Mouse (Mus musculus) left cerebral cortex, postnatal 25 days (tissue): Measurements from ENCODE around the gene Mapkapk3. TPM values are rescaled to one million over a fixed set of nuclear protein-coding genes. Genes with fewer than 3 reads are reported as not detected.
A peak's percentile ranks its signal among the peaks of the same experiment; 100 is the strongest.

Source experiments
- DNase-seq, 2 experiments: peaks; one replicate each; pipeline ENCODE4 v3.0.0; 2022; ENCODE audit warnings: low spot score in 2 of 2, mixed read lengths in 1 of 2
- intact Hi-C: fragments of 180-260 bp; cut with DNase I; formaldehyde crosslinking; loops from one replicate; pipeline ENCODE4 v1.15.1; 2025
- microRNA-seq, 2 experiments: library from miRNA; unstranded; fragments of <30 nt; microRNA quantifications; one replicate each; pipeline ENCODE4 v1.2.0; 2022
- total RNA-seq, 2 experiments: library from RNA; stranded (reverse); gene quantifications; 2 replicates each; pipeline ENCODE4 v1.2.3; 2021

Gene Mapkapk3
- total RNA-seq, 2 experiments from 2014 or later = 2.2 to 4.5 TPM

DNA sequence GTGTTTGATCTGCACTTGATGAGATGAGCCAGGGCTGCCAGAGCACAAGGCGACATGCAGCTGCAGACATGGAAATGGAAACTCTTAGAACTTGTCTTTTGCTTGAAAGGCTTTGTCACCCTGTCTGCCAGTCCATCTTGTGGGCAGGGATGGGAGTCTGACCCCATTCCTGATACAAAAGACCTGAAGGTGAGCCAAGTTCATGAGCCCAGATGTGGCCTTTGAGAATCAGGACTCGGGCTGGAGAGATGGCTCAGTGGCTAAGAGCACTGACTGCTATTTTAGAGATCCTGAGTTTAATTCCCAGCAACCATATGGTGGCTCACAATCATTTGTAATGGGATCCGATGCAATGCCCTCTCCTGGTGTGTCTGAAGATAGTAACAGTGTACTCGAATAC is 44.4 kb downstream of the Mapkapk3 start:
- DNase-seq = no peak
- intact Hi-C loops = no loop called here

DNA sequence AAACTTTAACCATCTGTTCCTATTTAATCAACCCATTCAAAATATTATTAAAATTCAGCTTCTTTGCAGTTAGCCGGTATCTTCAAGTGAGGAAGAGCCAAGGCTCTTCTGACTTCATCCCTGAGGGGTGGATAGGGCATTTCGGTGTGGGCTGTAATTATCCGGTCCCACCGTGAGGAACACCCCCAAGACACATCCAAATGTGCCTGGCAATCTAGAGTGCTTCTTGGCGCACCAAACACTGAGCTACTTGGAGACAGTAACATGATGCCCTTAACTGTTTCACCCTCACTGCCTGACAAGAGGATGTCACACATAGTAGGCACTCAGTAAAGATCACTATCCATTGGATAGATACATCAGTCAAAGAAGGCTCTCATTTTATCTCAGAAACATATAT is 53.5 kb downstream of the Mapkapk3 start:
- no peak for DNase-seq
- intact Hi-C loops = no loop called here

- peak in 1 of 2 experiments; percentile 85 for DNase-seq
- intact Hi-C loops = no loop called here
Observed at GRCm38 (mm10) chr9:107235261-107235660, 54.4 kb downstream of the Mapkapk3 start.

GRCm38 (mm10) chr9:107232140-107232539 is 57.5 kb downstream of the Mapkapk3 start:
- peak in 1 of 2 experiments; percentile 4 for DNase-seq
- intact Hi-C loops = loop anchor here (5.0 kb wide), 1 partner anchor 230 kb away; no protein-coding TSS in a partner anchor

DNA sequence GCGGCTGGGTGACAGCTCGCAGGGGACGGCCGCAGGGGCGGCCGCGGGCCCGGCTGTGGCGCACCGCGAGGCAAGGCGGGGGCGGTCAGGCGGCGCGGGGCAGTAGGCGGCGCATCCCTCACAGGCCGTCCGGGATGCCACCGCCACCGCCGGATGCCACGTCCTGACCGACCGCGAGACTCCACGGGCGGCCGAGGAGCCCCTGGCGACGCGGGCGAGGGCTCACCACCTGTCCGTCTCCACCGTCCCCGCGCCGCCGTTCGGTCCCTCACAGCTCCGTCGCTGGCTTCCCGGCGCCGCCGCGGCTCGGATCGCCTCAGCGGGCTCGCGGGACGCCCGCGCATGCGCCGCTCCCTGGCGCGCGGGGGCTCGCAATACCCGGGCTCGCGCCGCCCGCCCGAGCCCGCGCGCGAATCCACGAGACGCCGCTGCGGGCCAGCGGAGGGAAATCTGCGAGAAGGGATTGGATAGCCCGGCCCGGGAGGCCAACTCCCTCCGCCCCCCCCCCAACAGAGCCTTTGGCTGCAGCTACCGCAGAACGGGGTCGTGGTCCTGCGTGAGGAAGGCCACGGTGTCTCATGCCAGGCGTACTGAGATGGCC is 58.0 kb downstream of the Mapkapk3 start, which contains the start of gene Dock3:
Gene Dock3, minus strand, starts transcription at position 371 of the 601 bp plus-strand sequence.
- intact Hi-C loops = loop anchor here (2.0 to 5.0 kb wide), 2 partner anchors 27 to 229 kb away; no protein-coding TSS in a partner anchor
- peak; percentile 84 to 87 for DNase-seq

DNA sequence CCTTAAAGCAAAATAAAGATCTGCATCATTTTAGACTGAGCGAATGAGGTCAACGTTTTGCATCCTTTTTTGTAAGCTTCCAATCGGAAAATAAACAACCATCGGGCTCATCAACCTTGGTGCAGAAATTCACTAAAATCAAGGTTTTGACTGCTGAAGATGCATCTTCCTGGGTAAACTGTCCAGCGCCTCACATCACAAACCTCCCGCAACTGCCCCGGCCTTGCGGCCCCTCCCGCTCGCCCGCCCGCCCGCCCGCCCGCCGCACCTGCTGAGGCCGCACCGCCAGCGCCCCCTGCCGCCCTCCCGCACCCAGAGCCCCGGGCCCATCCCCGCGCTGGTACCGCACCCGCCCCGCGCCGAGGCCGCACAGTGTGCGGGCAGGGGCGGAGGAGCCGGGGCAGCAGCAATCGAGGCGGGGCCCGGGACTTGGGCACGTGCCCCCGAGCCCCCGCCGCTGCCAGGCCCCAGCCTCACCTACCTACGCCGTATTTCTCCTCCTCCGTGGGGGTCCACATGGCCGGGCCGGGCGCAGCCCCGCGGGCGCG is 58.6 kb downstream of the Mapkapk3 start:
- DNase-seq = peak in 1 of 2 experiments; percentile 70
- intact Hi-C loops = loop anchor here (2.0 to 5.0 kb wide), 2 partner anchors 28 to 229 kb away; no protein-coding TSS in a partner anchor

- intact Hi-C loops = no loop called here
- no peak for DNase-seq
Observed at GRCm38 (mm10) chr9:107224597-107224996, 65.1 kb downstream of the Mapkapk3 start.

Small RNAs within 50 kb of the gene (microRNA-seq; reads per million reads assigned to microRNA genes)
- gene Gm22238 = 0 to 0.34 reads per million in 2 experiments

Other genes with a start within 250 kb of the Mapkapk3 start
- gene Dock3, start 58.0 kb downstream of the Mapkapk3 start, total RNA-seq = 100 to 1,000 TPM; 188 to 213 TPM
- 1 to 10 TPM; 5.8 to 9.4 TPM for gene Cish, start 6.1 kb upstream of the Mapkapk3 start, total RNA-seq
- 10 to 100 TPM; 17.2 to 18.2 TPM for gene Hemk1, start 48.5 kb upstream of the Mapkapk3 start, total RNA-seq
- 1 to 10 TPM; 3.7 to 4.0 TPM for gene 6430571L13Rik, start 50.7 kb upstream of the Mapkapk3 start, total RNA-seq
- 10 to 100 TPM; 25.4 to 40.2 TPM for gene Cacna2d2, start 109.7 kb upstream of the Mapkapk3 start, total RNA-seq
- 10 to 100 TPM; 33.3 to 36.5 TPM for gene Tmem115, start 244.1 kb upstream of the Mapkapk3 start, total RNA-seq